Mouse (Mus musculus) ES-E14 (cell line): ENCODE data around the gene Fkbp6.

Experiments
- HCFC1 ChIP-seq: IDR thresholded peaks from 2 replicates; pipeline ENCODE4 v1.6.1; 2012; ENCODE audit warnings: low read length, inconsistent platforms, borderline replicate concordance; ENCODE audit not compliant: insufficient read depth
- MAFK ChIP-seq: IDR thresholded peaks from 2 replicates; pipeline ENCODE4 v1.6.1; 2014; ENCODE audit warnings: mild to moderate bottlenecking, low read depth, low read length, inconsistent platforms; ENCODE audit not compliant: insufficient read depth
- ZNF384 ChIP-seq: IDR thresholded peaks from 2 replicates; pipeline ENCODE4 v1.6.1; 2012; ENCODE audit warnings: low read depth, low read length, inconsistent platforms

GRCm38 (mm10) chr5:135263866-135264503 is 85.9 kb downstream of the Fkbp6 start:
- no peak for TF ChIP-seq HCFC1
- TF ChIP-seq ZNF384: no peak
- no peak for TF ChIP-seq MAFK
